Mouse (Mus musculus) right cerebral cortex, postnatal 36 days (tissue): ENCODE results near the gene Rnf220.

Source experiments
- DNase-seq, 2 experiments: peaks; one replicate each; pipeline ENCODE4 v3.0.0; 2022; ENCODE audit warnings: low spot score in 2 of 2, mixed read lengths in 1 of 2

The Rnf220 gene

DNA sequence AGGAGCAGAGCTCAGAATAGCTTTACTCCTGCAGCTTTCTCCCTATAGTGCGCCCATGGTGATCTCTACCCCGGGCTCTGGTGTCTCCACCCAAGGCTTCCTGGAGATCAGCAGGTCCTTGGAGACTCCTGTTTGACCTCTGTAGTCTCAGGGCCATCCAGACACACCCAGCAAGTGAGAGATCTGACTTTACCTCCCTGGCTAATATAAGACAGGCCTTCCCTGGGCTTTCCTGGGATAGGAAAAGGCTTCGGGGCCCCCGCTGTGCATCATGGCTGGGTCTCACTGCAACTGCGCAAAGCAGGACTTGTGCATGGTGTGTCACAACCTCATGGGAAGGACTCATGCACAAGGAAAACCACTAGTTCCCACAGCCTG is 116.3 kb downstream of the Rnf220 start:
- no peak for DNase-seq

DNA sequence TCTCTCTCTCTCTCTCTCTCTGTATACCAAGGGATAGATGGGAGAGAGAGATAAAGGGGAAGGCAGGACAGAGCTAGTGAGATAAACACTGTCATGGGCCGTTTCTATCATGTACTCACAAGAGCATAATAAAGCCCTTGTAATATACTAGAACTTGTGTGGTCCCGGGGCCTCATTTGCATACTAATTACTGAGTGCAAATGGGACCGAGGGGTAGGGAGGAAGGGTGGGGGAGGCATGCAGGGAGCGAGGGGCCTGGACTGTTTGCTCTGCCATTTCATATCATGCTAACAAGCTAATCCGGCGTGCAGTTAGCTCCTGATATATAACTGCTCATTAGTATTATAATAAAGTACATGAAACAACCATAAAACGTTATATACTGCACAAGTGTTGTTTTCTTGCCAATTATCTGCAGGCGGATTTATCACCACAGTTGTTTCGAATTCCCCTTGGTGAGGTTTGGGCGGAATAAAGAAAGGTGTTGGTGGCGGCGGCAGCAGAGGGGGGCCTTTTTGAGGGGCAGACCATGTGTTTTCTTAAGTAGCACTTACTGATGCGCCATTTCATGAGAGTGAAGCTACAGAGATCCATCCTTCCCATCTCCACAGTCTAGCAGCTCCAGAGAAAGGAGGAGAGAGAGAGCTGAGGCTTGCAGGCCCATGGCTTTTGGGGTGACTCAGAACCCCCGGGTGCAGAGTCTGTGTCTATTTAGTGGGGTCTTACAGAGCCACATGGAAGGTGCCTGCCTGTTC is 116.9 kb downstream of the Rnf220 start:
- DNase-seq, result no peak

DNA sequence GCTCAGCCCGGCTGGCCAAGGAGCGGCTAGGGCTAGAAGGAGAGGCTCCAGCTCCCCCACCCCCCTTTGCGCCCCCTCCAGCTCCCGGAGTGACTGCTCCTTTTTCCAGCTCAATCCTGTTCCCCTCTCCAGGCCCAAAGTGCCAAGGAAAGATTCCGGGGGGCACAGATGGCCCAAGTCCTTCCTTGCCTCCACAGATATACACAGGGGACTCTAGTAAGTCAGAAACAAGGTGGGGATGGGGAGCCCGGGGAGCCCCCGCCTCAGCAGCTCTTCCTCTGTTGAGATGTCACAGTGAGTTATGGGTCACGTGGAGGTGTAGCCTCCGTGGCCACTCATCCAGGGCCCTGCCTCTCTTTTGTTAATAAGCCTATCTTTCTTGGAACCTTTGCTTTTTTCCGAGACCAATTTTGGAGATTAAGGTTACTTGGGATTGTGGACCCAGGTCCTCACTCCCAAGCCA is 122.7 kb downstream of the Rnf220 start:
- no peak for DNase-seq

DNA sequence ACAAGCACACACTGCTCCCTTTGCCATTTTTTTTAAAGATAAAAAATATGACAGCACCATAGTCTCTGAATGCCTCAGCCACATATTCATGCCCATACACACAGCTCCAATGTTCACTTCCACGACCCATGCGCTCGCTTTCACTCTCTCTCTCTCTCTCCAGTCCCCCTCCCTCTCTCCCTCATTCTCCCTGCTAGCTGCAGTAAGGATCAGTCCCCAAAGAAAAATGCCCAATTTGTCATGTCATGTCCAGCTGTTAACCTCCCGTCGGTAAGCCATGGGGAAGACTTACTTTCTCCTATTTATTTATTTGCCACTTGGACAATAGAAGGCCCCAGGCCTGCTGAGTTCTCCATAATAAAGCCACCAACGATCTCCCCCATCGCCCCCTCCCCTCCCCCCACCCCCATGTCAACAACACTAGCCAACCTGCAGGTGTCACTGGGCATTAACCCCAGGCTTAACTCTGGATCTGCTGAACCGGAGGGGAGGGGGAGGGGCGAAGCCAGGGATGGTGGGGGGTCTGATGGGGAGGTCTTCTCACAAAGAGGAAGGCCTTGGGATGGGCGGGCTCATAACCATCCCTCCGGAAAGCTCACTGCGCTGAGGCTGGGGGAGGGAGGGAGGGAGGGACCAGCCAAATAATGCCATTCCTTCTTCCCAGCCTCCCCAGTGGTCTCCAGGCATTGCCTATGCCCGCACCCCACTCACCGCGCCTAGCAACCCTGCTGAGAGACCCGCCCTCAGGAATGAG is 123.4 kb downstream of the Rnf220 start:
- DNase-seq, result no peak

DNA sequence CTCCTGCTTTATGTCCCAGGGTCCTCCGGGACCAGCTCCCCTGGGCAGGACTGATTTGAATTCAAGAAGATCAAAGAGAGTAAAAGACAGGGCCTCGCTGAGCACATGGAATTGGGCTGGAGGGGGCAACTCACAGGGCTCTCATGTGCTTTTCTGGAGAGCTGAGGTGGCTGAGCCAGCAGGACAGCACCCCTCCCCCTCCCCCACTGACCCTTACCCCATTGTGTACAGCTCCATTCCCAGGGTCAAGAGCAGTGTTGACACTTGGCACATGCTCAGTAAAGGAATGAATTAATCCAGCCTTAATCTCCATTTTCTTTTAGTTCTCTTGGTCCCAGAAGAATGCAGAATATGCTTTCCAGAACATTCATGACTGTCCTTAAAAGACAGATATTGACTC is 125.0 kb downstream of the Rnf220 start:
- DNase-seq, result no peak

DNA sequence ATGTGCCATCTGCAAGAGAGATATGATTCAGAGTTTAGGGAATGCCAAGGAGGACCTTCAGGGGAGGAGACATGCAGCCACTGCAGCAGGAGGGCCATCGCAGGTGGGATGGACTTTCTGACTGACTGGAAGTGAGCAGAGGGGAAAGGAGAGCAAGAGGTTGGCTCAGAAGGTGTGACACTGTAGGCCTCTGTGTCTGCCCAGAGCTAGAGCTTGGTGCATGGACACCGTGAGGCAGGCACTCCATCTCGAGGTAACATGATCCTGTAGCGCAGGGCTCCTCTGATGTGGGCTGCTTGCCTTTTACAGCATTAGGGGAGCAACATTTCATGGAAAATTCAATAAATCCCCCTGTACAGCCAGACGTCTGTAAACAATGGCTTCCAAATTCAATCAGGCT is 126.5 kb downstream of the Rnf220 start:
- DNase-seq, result no peak

DNA sequence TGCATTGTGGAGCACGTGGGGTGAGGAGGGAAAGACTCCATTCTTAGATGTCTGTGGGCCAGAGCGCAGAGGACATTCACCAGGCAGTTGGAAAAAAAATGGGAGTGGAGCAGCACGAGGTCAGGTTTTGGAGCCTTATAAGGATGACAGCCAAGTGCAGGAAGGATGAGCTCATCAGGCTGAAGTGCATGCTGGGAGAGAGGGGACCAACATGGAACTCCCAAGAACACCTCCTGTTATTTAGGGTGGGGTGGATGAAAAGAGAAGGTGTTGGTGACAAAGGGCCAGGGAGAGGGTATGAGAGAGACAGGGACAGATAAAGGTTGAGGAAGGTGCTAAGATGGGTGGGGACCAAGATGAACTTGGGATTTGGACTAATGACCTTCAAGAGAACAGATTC is 127.3 kb downstream of the Rnf220 start:
- DNase-seq, result no peak

DNA sequence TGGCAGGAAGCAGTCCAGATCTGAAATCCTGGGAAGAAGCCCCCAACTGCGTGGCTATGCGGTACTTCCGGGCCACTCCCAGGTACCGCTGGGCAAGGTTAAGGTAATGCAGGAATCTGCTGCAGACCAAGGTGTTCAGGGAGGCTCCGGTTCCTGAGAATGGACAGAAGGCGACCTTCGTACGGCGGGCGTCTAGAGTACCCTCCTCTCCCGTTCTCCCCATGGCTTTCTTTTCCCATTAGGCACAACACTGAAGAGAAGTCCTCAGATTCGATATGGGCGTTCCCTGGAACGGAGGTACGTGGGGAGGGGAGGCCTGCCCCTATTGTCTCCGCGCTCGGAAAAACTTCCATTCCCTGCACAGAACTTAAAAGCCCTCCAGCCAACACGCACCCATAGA is 129.5 kb downstream of the Rnf220 start:
- DNase-seq, result no peak

DNA sequence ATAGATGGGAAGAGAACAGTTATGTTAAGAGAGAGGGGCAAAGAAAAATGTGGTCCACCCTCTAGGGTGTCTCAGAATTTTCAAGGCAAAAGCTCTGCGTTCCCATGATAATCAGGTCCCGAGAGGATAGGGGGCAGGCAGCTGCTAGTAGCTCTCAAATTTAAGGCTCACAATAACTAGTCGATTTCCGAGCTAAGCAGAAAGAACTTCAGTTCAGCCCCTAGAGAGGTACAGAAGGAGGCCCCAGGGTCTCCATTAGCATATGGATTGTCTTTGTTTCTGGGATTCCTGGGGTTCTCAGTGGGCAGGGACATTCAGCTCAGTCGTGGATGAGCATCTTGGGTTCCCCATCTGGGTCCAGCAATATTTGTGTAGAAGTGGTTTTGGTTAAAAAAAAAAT is 134.8 kb downstream of the Rnf220 start:
- no peak for DNase-seq

DNA sequence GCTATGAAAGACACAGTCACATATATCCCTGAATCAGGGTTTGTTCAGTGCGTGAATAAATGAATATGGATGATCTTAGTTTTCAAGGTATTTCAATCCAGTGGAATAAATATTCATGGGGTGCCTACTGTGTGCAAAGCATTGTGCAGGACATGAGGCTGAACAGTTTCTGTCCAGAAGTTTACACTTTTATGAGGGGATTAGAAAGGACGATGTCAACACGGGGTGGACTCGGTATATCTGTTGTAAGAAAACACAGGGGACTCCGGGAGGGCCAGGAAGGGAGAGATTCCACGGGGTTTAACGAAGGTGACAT is 135.3 kb downstream of the Rnf220 start:
- DNase-seq, result no peak

DNA sequence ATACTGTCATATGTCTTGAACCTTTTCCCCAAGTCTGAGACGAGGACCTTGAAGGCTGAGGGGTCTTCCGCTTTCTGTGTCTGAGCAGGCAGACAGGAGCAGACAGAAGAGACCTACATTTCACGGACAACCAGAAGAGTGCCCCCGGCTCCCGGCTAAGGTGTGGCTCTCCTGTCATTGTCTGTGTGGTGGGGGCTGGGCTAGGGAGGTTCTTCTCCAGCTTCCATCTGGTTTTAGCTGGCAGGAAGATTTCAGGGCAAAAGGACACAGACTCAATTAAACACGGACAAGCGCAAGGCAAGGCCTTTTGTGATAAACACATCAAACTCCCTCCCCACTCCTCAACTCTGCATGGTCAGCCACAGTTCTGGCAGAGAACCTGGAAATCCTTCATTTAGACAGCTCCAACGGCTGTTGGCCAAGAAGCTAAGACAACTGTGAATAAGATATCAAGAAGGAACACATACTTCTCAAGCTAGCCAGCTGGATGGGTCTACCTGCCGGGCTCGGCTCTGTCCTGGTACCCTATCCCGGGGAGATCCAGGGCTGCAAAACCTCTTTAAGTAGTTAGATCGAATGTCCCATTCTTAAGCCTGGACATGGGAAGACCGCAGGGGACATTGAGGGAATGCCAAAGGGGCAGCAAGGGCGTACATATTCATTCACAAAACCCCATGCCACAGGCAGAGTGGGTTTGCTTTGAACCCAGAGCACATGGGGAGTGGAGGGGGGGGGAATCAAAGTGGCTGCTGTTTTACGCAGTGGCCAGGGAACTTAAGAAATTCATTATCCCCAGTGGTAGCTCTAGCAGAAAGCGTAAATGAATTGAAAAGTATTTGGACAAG is 135.9 kb downstream of the Rnf220 start:
- no peak for DNase-seq

DNA sequence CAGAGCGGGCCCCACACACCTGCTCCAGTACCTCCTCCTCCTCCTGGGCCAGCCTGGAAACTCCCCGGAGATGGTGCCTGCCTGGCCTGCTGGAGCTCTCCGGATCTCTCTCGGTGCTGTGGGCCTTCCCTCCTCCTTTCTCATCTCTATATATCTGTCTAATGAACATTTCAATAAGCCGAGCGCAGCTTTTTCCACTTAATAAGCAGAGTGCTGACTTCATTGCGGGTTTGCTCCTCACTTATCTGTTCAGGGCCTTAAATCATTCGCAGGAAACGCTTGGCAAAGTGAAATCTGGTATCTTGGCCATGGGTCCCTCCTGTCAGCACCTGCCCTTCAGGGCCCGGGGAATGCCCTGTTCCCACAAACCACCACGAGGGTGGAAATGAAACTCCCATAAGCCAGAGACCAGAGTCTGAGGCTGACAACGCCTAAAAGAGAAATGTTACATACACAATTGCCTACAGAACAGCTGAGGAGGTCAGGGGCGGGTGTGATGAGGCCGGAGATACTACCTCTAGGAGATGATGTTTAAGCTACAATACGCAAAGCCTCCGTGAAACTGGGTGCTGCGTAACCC is 137.0 kb downstream of the Rnf220 start:
- no peak for DNase-seq

DNA sequence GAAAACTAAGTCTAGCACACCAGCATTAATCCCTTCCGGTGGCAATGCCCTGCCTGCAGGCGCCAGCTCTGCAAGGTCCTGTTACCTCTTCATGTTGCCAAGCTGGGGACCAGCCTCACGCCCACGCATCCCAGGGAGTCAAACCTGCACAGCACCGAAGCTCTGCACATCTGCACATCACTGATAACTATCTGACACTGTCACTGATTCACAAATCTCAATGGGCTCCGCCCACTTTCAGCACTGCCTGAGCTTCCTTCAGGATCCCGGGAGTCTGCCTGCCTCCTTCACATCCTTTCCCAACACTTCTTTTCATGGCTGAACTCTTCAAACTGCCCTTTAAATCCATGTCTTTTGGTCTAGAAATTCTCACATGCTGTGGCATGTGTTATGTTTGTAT is 138.9 kb downstream of the Rnf220 start:
- DNase-seq, result no peak

DNA sequence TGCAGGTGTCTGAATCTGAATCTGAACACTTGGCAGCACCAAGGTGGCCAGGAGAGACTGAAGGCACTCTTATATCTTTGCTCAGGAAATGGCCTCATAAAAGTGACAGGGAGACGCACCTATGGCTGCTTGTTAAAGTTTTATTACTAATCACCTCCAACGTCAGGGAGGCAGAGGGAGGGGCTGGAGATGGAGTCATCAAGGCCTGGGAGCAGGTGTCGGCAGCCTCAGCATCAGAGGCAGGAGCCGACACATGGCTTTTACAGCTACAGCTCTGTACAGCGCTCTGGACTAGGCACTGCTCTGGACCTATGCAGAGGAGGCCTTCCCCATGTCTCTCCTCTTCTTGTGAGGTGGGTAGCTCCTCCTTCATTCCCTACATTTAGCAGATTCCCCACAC is 139.7 kb downstream of the Rnf220 start:
- DNase-seq, result no peak

DNA sequence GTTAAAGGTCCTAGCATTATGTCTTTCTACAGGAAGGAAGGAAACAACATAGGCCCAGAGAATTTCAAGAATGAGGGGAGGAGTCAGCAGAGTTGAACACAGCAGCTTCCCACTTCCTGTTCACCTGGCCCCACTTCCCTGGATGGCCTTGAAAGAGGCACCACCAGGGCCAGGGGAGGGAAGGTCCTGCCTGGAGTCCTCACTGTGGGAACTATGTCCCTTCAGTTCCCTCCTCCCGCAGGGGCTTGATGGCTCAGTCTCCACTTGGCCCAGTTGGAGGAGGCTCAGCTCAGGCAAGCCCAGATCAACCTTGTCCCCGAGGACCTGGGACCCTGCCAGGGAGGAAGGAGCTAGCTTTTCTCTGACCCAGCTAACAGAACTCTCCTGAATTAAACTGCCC is 140.6 kb downstream of the Rnf220 start:
- DNase-seq, result no peak

DNA sequence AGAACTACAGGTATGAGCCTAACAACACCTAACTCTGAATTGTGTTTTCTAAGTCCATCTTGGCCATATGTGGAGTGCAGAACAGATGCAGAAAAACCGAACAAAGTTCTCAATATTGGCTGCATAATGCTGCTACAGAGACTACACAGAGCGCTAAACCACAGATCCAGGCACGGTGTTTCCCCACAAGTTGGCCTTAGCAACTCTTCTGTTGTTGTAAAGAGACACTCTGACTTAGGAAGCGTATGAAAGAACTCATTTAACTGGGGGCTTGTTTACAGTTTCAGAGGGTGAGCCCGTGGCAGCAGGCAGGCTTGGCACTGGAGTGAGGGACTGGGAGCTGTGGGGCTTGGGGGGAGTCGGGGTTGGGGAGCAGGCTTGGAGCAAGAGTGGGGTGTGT is 142.2 kb downstream of the Rnf220 start:
- DNase-seq, result no peak

DNA sequence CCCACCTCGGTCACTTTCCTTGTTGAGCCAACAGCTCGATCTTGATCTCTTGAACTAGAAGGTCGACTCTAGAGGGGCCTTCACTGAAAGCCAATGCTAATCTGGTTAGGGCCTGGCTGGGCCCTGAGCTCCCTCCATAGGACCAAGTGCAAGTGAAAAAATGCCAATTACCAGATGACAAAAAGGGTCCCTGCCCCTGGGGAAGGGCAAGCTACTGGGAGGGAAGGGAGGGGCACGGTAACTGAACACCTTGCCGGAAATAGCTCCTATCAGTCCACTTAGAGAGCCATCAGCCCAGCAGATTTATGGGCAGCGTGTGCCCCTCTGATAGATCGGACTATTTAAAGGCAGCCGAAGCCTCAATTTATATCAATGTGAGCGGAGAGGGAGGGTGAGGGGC is 143.9 kb downstream of the Rnf220 start:
- no peak for DNase-seq

DNA sequence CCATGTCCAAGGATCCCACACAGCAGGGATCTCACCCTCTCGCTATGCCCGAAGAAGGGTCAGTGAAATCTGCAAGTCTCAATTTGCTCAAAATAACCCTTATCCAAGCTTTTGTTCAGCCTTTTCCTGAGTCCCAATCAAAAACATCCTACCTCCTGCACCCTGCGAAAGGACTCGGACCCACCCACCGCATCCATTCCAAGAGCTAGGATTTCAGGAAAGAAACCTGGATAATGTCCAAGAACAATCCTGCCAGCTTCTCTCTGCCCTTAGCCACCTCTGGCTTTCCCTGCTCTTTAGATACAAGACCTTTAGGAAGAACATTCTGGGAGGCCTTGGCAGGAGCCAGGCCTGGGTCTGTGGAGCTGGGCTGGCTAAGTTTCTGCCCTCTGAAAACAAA is 144.8 kb downstream of the Rnf220 start:
- DNase-seq, result no peak

DNA sequence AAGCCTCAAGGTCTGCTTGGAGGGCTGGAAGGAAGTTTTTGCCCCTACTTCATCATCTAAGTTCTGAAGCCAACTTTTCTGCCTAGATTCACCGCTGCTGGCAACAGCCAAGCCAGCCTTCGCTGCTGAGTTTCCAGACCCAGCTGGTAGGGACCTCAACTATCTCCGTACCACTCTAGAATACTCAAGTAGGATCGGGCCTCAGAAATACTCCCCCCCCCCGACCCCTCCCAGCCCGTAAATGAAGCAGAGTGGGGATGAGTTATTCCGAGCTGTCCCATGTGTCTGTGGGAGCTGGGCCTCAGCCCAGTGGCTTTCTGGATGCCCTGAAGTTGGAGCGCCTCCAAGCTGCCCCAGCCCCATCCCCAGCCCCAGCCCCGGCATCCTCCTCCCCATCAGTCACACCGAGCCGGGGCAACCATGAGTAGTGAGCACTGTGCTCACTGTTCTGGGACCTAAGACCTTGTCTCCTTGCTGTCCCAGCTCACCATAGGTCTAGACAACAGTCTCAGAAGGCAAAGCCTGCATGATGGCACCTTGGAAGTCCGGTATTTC is 146.6 kb downstream of the Rnf220 start:
- no peak for DNase-seq

DNA sequence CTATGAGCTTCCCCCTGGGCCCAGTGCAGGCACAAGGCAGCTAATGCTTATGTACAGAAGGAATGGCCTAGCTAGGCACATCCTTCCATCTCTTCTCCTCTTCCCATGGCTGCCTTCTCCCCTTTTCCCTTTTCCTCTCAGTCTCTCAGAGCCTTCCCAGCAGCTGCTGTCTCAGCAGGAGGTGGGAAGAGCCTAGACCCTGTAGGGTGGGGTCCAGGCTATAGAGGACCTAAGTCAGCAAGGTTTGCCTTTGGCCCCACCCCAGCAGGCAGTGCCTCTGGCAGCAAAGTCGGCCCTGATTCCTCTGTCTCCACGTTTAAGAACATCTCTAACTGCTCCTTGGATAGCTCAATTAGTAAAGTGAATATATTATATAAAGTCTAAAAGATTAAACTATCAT is 147.5 kb downstream of the Rnf220 start:
- DNase-seq, result no peak

DNA sequence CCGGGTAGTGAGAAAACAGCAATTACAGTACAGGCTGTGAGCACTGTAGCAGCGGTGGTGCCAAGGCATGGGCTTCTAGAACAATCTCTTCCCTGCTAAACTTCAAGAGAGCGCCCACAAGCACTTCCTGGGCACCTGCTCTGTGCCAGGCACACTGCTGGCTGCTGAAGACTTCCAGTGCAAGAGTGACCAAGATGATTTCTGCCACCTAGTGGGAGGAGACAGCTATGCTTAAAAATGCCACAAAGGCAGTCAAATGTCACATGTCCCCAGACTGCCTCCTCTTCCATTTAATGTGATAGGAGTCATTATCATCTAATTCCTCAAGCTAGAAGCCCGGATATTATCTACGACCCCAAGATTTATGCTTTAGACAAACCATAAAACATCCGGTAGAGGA is 150.8 kb downstream of the Rnf220 start:
- DNase-seq, result no peak

DNA sequence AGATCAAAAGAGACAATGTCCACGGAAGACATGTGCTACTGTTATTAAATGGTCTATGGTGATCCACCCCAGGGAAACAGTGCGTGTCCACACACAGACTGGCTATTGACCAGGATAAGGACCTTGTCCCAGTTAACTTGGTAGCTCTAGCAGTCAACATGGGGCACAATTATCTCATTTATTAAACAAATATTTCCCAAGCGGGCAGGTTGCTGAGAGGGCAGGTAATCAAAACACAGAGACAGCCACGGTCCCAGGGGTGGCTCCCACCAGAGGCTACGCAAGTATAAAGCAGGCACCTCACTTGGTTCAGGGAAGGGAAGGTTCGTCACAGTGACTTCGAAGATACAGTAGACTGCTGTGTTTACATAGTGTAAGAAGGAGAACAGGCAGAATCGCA is 153.5 kb downstream of the Rnf220 start:
- no peak for DNase-seq
